Mouse (Mus musculus) forebrain, embryonic 16.5 days (tissue): ENCODE results near the gene Wdfy3. TPM values are rescaled to one million over a fixed set of nuclear protein-coding genes. Genes with fewer than 3 reads are reported as not detected.

Source experiments
- ATAC-seq: fragments of 200-750 bp; cut with Nextera tagmentation; 2 replicates; pipeline ENCODE4 v1.8.0; 2017; ENCODE audit warnings: mild to moderate bottlenecking, moderate library complexity
- H3K27ac ChIP-seq: fragments of 300-500 bp; sonication (generic); 2 replicates; pipeline ENCODE4 v1.5.1; 2014; ENCODE audit warnings: low read length, control low read depth
- H3K27me3 ChIP-seq: fragments of 300-500 bp; sonication (generic); replicated peaks from 2 replicates; pipeline ENCODE4 v1.6.1; 2014; ENCODE audit warnings: low read length; ENCODE audit not compliant: control insufficient read depth, insufficient read depth
- H3K36me3 ChIP-seq: fragments of 300-500 bp; sonication (generic); 2 replicates; pipeline ENCODE4 v1.6.1; 2014; ENCODE audit not compliant: control insufficient read depth, insufficient read depth
- H3K4me1 ChIP-seq: fragments of 300-500 bp; sonication (generic); replicated peaks from 2 replicates; pipeline ENCODE4 v1.6.1; 2014; ENCODE audit warnings: low read length; ENCODE audit not compliant: control insufficient read depth, insufficient read depth
- H3K4me2 ChIP-seq: fragments of 300-500 bp; sonication (generic); 2 replicates; pipeline ENCODE4 v1.6.1; 2014; ENCODE audit warnings: mild to moderate bottlenecking, low read length, control low read depth
- H3K4me3 ChIP-seq: fragments of 300-500 bp; sonication (generic); replicated peaks from 2 replicates; pipeline ENCODE4 v1.5.1; 2014; ENCODE audit warnings: mild to moderate bottlenecking, low read length, control low read depth
- H3K9ac ChIP-seq: fragments of 300-500 bp; sonication (generic); replicated peaks from 2 replicates; pipeline ENCODE4 v1.6.1; 2014; ENCODE audit warnings: low read depth, low read length, control low read depth
- H3K9me3 ChIP-seq: fragments of 300-500 bp; sonication (generic); 2 replicates; pipeline ENCODE4 v1.6.1; 2016; ENCODE audit warnings: low read length; ENCODE audit not compliant: control insufficient read depth
- WGBS: fragments of 180-500 bp; shearing (Covaris S2); extraction: QIAGEN DNeasy Blood & Tissue Kit; methylation state at CpG from one replicate; pipeline ENCODE4 v1.1.7; 2014; 5-methylcytosine and 5-hydroxymethylcytosine counted together
- polyA plus RNA-seq: library from polyadenylated mRNA; unstranded; fragments of >200 nt; fragmentation: Nextera tagmentation; extraction: Ambion mirVana; gene quantifications from 2 replicates; pipeline ENCODE4 v1.2.1, GENCODE M21; 2015

The Wdfy3 gene
- polyA plus RNA-seq, 1 experiment from 2014 or later: 28.0 TPM

- H3K4me3 ChIP-seq: no peak overlapping the region
- no peak overlapping the region for H3K27ac ChIP-seq
- H3K4me1 ChIP-seq: peaks cover 12% of the 10 kb centered on the region; the same call in 1 of the 2 replicates
- 94% methylated on average over 2 of the region's 2 CpGs for WGBS
- H3K27me3 ChIP-seq: no peaks in the 10 kb centered on the region
- H3K9me3 ChIP-seq: no peaks in the 10 kb centered on the region
- no peak overlapping the region for H3K4me2 ChIP-seq
- H3K36me3 ChIP-seq: no peaks in the 10 kb centered on the region
- no peak overlapping the region for H3K9ac ChIP-seq
- no peak for ATAC-seq
Observed at GRCm38 (mm10) chr5:102010961-102011360, 58.8 kb downstream of the Wdfy3 start.

GRCm38 (mm10) chr5:102009606-102010005 lies 60.1 kb downstream of the Wdfy3 start:
- no peak for ATAC-seq
- Histone ChIP-seq H3K4me2 (no peak overlapping the region), H3K4me3 (no peak overlapping the region), H3K9ac (no peak overlapping the region), H3K27me3 (no peaks in the 10 kb centered on the region), H3K36me3 (no peaks in the 10 kb centered on the region), H3K4me1 (peaks cover 12% of the 10 kb centered on the region; the same call in 1 of the 2 replicates), H3K9me3 (no peaks in the 10 kb centered on the region), H3K27ac (no peak overlapping the region)
- 64% methylated on average over 6 of the region's 6 CpGs for WGBS

GRCm38 (mm10) chr5:102008712-102009111 lies 61.0 kb downstream of the Wdfy3 start:
- Histone ChIP-seq H3K9me3 (no peaks in the 10 kb centered on the region), H3K27me3 (no peaks in the 10 kb centered on the region), H3K9ac (no peak overlapping the region), H3K4me1 (peaks cover 3% of the 10 kb centered on the region; the same call in 1 of the 2 replicates), H3K4me3 (no peak overlapping the region), H3K27ac (no peak overlapping the region), H3K4me2 (no peak overlapping the region), H3K36me3 (no peaks in the 10 kb centered on the region)
- 82% methylated on average over 7 of the region's 7 CpGs for WGBS
- no peak for ATAC-seq

GRCm38 (mm10) chr5:102006218-102006941 lies 63.3 kb downstream of the Wdfy3 start:
- ATAC-seq: no peak
- H3K4me1 ChIP-seq: peaks cover 3% of the 10 kb centered on the region; the same call in 1 of the 2 replicates
- no peak overlapping the region for H3K27ac ChIP-seq
- no peaks in the 10 kb centered on the region for H3K27me3 ChIP-seq
- no peak overlapping the region for H3K4me3 ChIP-seq
- 93% methylated on average over 6 of the region's 6 CpGs for WGBS
- no peaks in the 10 kb centered on the region for H3K36me3 ChIP-seq
- no peak overlapping the region for H3K9ac ChIP-seq
- H3K9me3 ChIP-seq: no peaks in the 10 kb centered on the region
- no peak overlapping the region for H3K4me2 ChIP-seq

GRCm38 (mm10) chr5:102003371-102003770 lies 66.3 kb downstream of the Wdfy3 start:
- ATAC-seq: no peak
- no peaks in the 10 kb centered on the region for H3K9me3 ChIP-seq
- no peak overlapping the region for H3K4me3 ChIP-seq
- H3K9ac ChIP-seq: no peak overlapping the region
- H3K27ac ChIP-seq: no peak overlapping the region
- 84% methylated on average over 3 of the region's 3 CpGs for WGBS
- no peaks in the 10 kb centered on the region; the same call in 1 of the 2 replicates for H3K4me1 ChIP-seq
- no peak overlapping the region for H3K4me2 ChIP-seq
- no peaks in the 10 kb centered on the region for H3K27me3 ChIP-seq
- no peaks in the 10 kb centered on the region for H3K36me3 ChIP-seq

GRCm38 (mm10) chr5:102001026-102001425 lies 68.7 kb downstream of the Wdfy3 start:
- H3K4me1 ChIP-seq: no peaks in the 10 kb centered on the region; the same call in 1 of the 2 replicates
- no peak overlapping the region for H3K27ac ChIP-seq
- WGBS: 83% methylated on average over 8 of the region's 8 CpGs
- no peak overlapping the region for H3K4me2 ChIP-seq
- no peak for ATAC-seq
- no peak overlapping the region for H3K4me3 ChIP-seq
- H3K36me3 ChIP-seq: no peaks in the 10 kb centered on the region
- no peaks in the 10 kb centered on the region for H3K27me3 ChIP-seq
- no peak overlapping the region for H3K9ac ChIP-seq
- no peaks in the 10 kb centered on the region for H3K9me3 ChIP-seq

GRCm38 (mm10) chr5:101998971-101999370 lies 70.8 kb downstream of the Wdfy3 start:
- 62% methylated on average over 6 of the region's 6 CpGs for WGBS
- no peak overlapping the region for H3K9ac ChIP-seq

GRCm38 (mm10) chr5:101996036-101996735 lies 73.5 kb downstream of the Wdfy3 start:
- H3K27me3 ChIP-seq: no peaks in the 10 kb centered on the region
- H3K4me2 ChIP-seq: no peak overlapping the region
- no peak overlapping the region for H3K27ac ChIP-seq
- WGBS: 92% methylated on average over 11 of the region's 11 CpGs
- H3K4me3 ChIP-seq: no peak overlapping the region
- no peak for ATAC-seq
- H3K4me1 ChIP-seq: peaks cover 3% of the 10 kb centered on the region; the same call in 1 of the 2 replicates
- H3K36me3 ChIP-seq: no peaks in the 10 kb centered on the region
- no peak overlapping the region for H3K9ac ChIP-seq
- H3K9me3 ChIP-seq: no peaks in the 10 kb centered on the region

More at GRCm38 (mm10) chr5:101998971-101999370, 70.8 kb downstream of the Wdfy3 start:
- Histone ChIP-seq H3K27ac (no peak overlapping the region), H3K4me2 (no peak overlapping the region), H3K4me3 (no peak overlapping the region), H3K27me3 (no peaks in the 10 kb centered on the region), H3K9me3 (no peaks in the 10 kb centered on the region), H3K36me3 (no peaks in the 10 kb centered on the region), H3K4me1 (no peaks in the 10 kb centered on the region; the same call in 1 of the 2 replicates)
- ATAC-seq: no peak

- ATAC-seq: no peak
- Histone ChIP-seq H3K4me3 (no peak overlapping the region), H3K4me1 (peaks cover 3% of the 10 kb centered on the region; the same call in 1 of the 2 replicates), H3K4me2 (no peak overlapping the region), H3K27ac (no peak overlapping the region), H3K9ac (no peak overlapping the region), H3K36me3 (no peaks in the 10 kb centered on the region), H3K27me3 (no peaks in the 10 kb centered on the region), H3K9me3 (no peaks in the 10 kb centered on the region)
- WGBS: 83% methylated on average over 3 of the region's 3 CpGs
Observed at GRCm38 (mm10) chr5:101995451-101995995, 74.2 kb downstream of the Wdfy3 start.
